Comparison of ENCODE assay signal across 24 mouse cellular contexts in genomic region chr9:120354550-120355345, GRCm38 (mm10). TPM values are rescaled to one million over a fixed set of nuclear protein-coding genes. Genes with fewer than 3 reads are reported as not detected.
A peak's percentile ranks its signal among the peaks of the same experiment; 100 is the strongest.
DNase-seq lines count a peak whose midpoint lies in the region; ATAC-seq and TF ChIP-seq lines count a peak whose summit lies in the region.
"Had no signal": no experiment of that assay in that cellular context is flagged by ENCODE, and none has a peak within 500 bp of the region (broad histone marks: within the 10 kb centered on the region; RNA-seq: fewer than 3 reads in every experiment).

No protein-coding gene starts in this region.

- TF ChIP-seq CTCF in left cerebral cortex, adult 2 months (IDR thresholded peaks at IDR 0.05) = no peak

- H3K27ac ChIP-seq in left cerebral cortex, adult 2 months = peak overlapping the region; percentile 83
- H3K27ac ChIP-seq: embryonic facial prominence, embryonic 12.5 days; embryonic facial prominence, embryonic 15.5 days; heart, adult 2 months; heart, embryonic 10.5 days; heart, embryonic 13.5 days; hindbrain, embryonic 12.5 days; hindbrain, embryonic 15.5 days had no signal

- ATAC-seq in frontal cortex, adult (ENCODE audit: low TSS enrichment) = peak; percentile 78
- ATAC-seq: activated CD4-positive, CD25-positive, alpha-beta regulatory T cell, adult 4 months; forebrain, embryonic 14.5 days; forebrain, postnatal 0 days had no signal

- H3K4me3 ChIP-seq in left cerebral cortex, adult 2 months = no peak overlapping the region
- H3K4me3 ChIP-seq in myocyte = no peak overlapping the region
- H3K4me3 ChIP-seq: embryonic facial prominence, embryonic 12.5 days; embryonic facial prominence, embryonic 15.5 days; heart, adult 2 months; heart, embryonic 10.5 days; heart, embryonic 13.5 days; hindbrain, embryonic 12.5 days; hindbrain, embryonic 15.5 days had no signal

- DNase-seq in frontal cortex, postnatal 14 days (ENCODE audit: low spot score in 2 of 2) = no peak
- no peak for DNase-seq in left cerebral cortex, adult 2 months (ENCODE audit: extremely low spot score in 1 of 2, low spot score in 2 of 2)
- DNase-seq in left cerebral cortex, postnatal 36 days (ENCODE audit: low spot score in 2 of 2) = no peak
- no peak for DNase-seq in ovary, postnatal 36 days (ENCODE audit: low spot score)
- DNase-seq: adrenal gland, adult 8-10 months; adrenal gland, postnatal 25 days; cerebellum, adult 18-20 months; cerebellum, adult 9-10 months; forebrain, postnatal 0 days; gastrocnemius, postnatal 10 days; gastrocnemius, postnatal 36 days; heart, adult 2 months; heart, postnatal 14 days had no signal

- H3K36me3 ChIP-seq in myocyte (ENCODE audit: control insufficient read depth, insufficient read depth) = no peaks in the 10 kb centered on the region
- H3K36me3 ChIP-seq: embryonic facial prominence, embryonic 12.5 days; embryonic facial prominence, embryonic 15.5 days; heart, embryonic 10.5 days; heart, embryonic 13.5 days; hindbrain, embryonic 12.5 days; hindbrain, embryonic 15.5 days had no signal

- TF ChIP-seq POLR2A in myocyte (IDR thresholded peaks at IDR 0.05; ENCODE audit: insufficient read length, low read depth) = no peak

- intact Hi-C loops in left cerebral cortex, adult 2 months (cut with DNase I) = no loop called here
- intact Hi-C loops in left cerebral cortex, postnatal 36 days (cut with DNase I) = no loop called here

- no peak overlapping the region for H3ac ChIP-seq in myocyte (ENCODE audit: control insufficient read depth, insufficient read length)

- no peaks in the 10 kb centered on the region for H3K27me3 ChIP-seq in myocyte (ENCODE audit: control insufficient read depth, insufficient read depth, insufficient read length)
- H3K27me3 ChIP-seq: embryonic facial prominence, embryonic 12.5 days; heart, embryonic 13.5 days; hindbrain, embryonic 12.5 days; hindbrain, embryonic 15.5 days had no signal

- H3K4me2 ChIP-seq in myocyte (ENCODE audit: low read depth) = peak overlapping the region; percentile 6
- H3K4me2 ChIP-seq: embryonic facial prominence, embryonic 12.5 days; embryonic facial prominence, embryonic 15.5 days; heart, embryonic 13.5 days; hindbrain, embryonic 12.5 days; hindbrain, embryonic 15.5 days had no signal

- H3K79me2 ChIP-seq in myocyte (ENCODE audit: control insufficient read depth, insufficient read depth) = no peaks in the 10 kb centered on the region

TF ChIP-seq in myocyte, 11 proteins besides CTCF, POLR2A, EP300 and RAD21:
- TF ChIP-seq SRF (IDR thresholded peaks at IDR 0.05; ENCODE audit: control insufficient read depth, insufficient read length, low read depth) (no peak), REST (IDR thresholded peaks at IDR 0.05; ENCODE audit: insufficient read depth, insufficient read length) (no peak), MYOD1 (IDR thresholded peaks at IDR 0.05; ENCODE audit: control insufficient read depth in 1 of 3, insufficient read length in 2 of 3, low read depth in 2 of 3) (no peak), POLR2AphosphoS2 (IDR thresholded peaks at IDR 0.05; ENCODE audit: insufficient read length, low read depth) (no peak), TCF12 (IDR thresholded peaks at IDR 0.05; ENCODE audit: insufficient read depth, poor library complexity, severe bottlenecking) (no peak), MYOG (IDR thresholded peaks at IDR 0.05; ENCODE audit: control insufficient read depth in 1 of 3, insufficient read depth in 1 of 3, insufficient read length in 2 of 3, low read depth in 2 of 3) (no peak), CEBPB (IDR thresholded peaks at IDR 0.05; ENCODE audit: insufficient read depth, poor library complexity, severe bottlenecking) (no peak), USF1 (IDR thresholded peaks at IDR 0.05; ENCODE audit: low read depth) (no peak)

RNA-seq across cellular contexts. Expression of gene Myrip, which starts 53.4 kb away (rescaled TPM):
- total RNA-seq in left cerebral cortex, adult 2 months (2021) = 10 to 100 TPM; 86.1 to 91.1 TPM
- 10 to 100 TPM; 82.1 to 89.5 TPM for total RNA-seq in left cerebral cortex, postnatal 36 days (2021)
- 0.17 TPM for polyA plus RNA-seq in myocyte (2012; fragmentation: generic; extraction: Trizol)
- total RNA-seq: hematopoietic stem cell, adult 5-6 weeks had no signal
- polyA plus RNA-seq: activated CD4-positive, CD25-positive, alpha-beta regulatory T cell, adult 4 months had no signal
